Mouse (Mus musculus) NIH3T3 (cell line): ENCODE measurements at regions not wholly inside any gene's neighbourhood (a gene's known extent, or its start where the extent isn't known, plus 50 kb on each side); places are given as distances from the start of the nearest gene placed in this dataset.

Experiments
- DNase-seq: peaks from one replicate; pipeline ENCODE4 v3.0.0-alpha.2; 2012; ENCODE audit warnings: low read depth

- no peak for DNase-seq
Measured at GRCm38 (mm10) chr8:102575523-102575922, 209.9 kb downstream of the Cdh11 start.

GRCm38 (mm10) chr8:102567779-102568178, 217.7 kb downstream of the Cdh11 start:
- no peak for DNase-seq

- peak; percentile 23 for DNase-seq
Measured at GRCm38 (mm10) chr8:102554213-102554612, 231.2 kb downstream of the Cdh11 start.

GRCm38 (mm10) chr8:102553348-102553935, 232.0 kb downstream of the Cdh11 start:
- peak; percentile 84 for DNase-seq

GRCm38 (mm10) chr8:102538886-102539285, 246.6 kb downstream of the Cdh11 start:
- DNase-seq: no peak

GRCm38 (mm10) chr8:102538068-102538467, 247.4 kb downstream of the Cdh11 start:
- DNase-seq: no peak

- no peak for DNase-seq
Measured at GRCm38 (mm10) chr8:102518446-102518845, 267.0 kb downstream of the Cdh11 start.

GRCm38 (mm10) chr8:102515748-102516147, 269.7 kb downstream of the Cdh11 start:
- DNase-seq: peak; percentile 59

GRCm38 (mm10) chr8:102514805-102515424, 270.5 kb downstream of the Cdh11 start:
- DNase-seq: no peak

GRCm38 (mm10) chr8:102500751-102501150, 284.7 kb downstream of the Cdh11 start:
- peak; percentile 77 for DNase-seq

- DNase-seq: peak; percentile 69
Measured at GRCm38 (mm10) chr8:102500202-102500601, 285.2 kb downstream of the Cdh11 start.

- DNase-seq: peak; percentile 5
Measured at GRCm38 (mm10) chr8:102499091-102499490, 286.4 kb downstream of the Cdh11 start.

- DNase-seq: no peak
Measured at GRCm38 (mm10) chr8:102497160-102497559, 288.3 kb downstream of the Cdh11 start.

- no peak for DNase-seq
Measured at GRCm38 (mm10) chr8:102496698-102497097, 288.7 kb downstream of the Cdh11 start.

GRCm38 (mm10) chr8:102496021-102496420, 289.4 kb downstream of the Cdh11 start:
- peak; percentile 8 for DNase-seq

- no peak for DNase-seq
Measured at GRCm38 (mm10) chr8:102491015-102491414, 294.4 kb downstream of the Cdh11 start.

- no peak for DNase-seq
Measured at GRCm38 (mm10) chr8:102488284-102488683, 297.2 kb downstream of the Cdh11 start.

GRCm38 (mm10) chr8:102487796-102488195, 297.6 kb downstream of the Cdh11 start:
- DNase-seq: no peak

- DNase-seq: no peak
Measured at GRCm38 (mm10) chr8:102475166-102475802, 310.2 kb downstream of the Cdh11 start.

GRCm38 (mm10) chr8:102474192-102474591, 311.2 kb downstream of the Cdh11 start:
- DNase-seq: no peak

- no peak for DNase-seq
Measured at GRCm38 (mm10) chr8:102471352-102471751, 314.1 kb downstream of the Cdh11 start.

- DNase-seq: peak; percentile 11
Measured at GRCm38 (mm10) chr8:102462601-102463000, 322.8 kb downstream of the Cdh11 start.

- no peak for DNase-seq
Measured at GRCm38 (mm10) chr8:102443006-102443405, 342.4 kb downstream of the Cdh11 start.
